Mouse (Mus musculus) cerebellum, adult 2 months (tissue): ENCODE data around the gene Cacnb3.
A peak's percentile ranks its signal among the peaks of the same experiment; 100 is the strongest.

Experiments
- CTCF ChIP-seq: fragments of 200-500 bp; IDR thresholded peaks from 2 replicates; pipeline ENCODE4 v1.5.1; 2011; ENCODE audit warnings: low read depth, mild to moderate bottlenecking, control low read depth, low read length, moderate library complexity, borderline replicate concordance; ENCODE audit not compliant: insufficient read depth
- POLR2A ChIP-seq: fragments of 200-500 bp; IDR thresholded peaks from 2 replicates; pipeline ENCODE4 v1.6.1; 2011; ENCODE audit warnings: low read length, control low read depth, borderline replicate concordance; ENCODE audit not compliant: insufficient read depth

- TF ChIP-seq CTCF: peak; percentile 81
- TF ChIP-seq POLR2A: no peak
These were observed 853 bp downstream of the Cacnb3 start for GRCm38 (mm10) chr15:98631493-98631892.
